In genomic region chr13:21323405-21323804, GRCm38 (mm10) we compare ENCODE assay signal across 11 mouse cellular contexts. TPM values are rescaled to one million over a fixed set of nuclear protein-coding genes. Genes with fewer than 3 reads are reported as not detected.
A peak's percentile ranks its signal among the peaks of the same experiment; 100 is the strongest.
DNase-seq lines count a peak whose midpoint lies in the region; ATAC-seq and TF ChIP-seq lines count a peak whose summit lies in the region.
"Had no signal": no experiment of that assay in that cellular context is flagged by ENCODE, and none has a peak within 500 bp of the region (broad histone marks: within the 10 kb centered on the region; RNA-seq: fewer than 3 reads in every experiment).

No protein-coding gene starts in this region.

- H3K4me3 ChIP-seq in intestine, embryonic 14.5 days (ENCODE audit: low read depth, low read length) = peak overlapping the region; percentile 25
- H3K4me3 ChIP-seq in intestine, postnatal 0 days (ENCODE audit: low read depth, low read length) = no peak overlapping the region
- H3K4me3 ChIP-seq in CH12.LX (replicated peaks in 1 of 3; ENCODE audit: low read depth in 2 of 3, low read length in 2 of 3, poor library complexity in 1 of 3) = peak overlapping the region in 1 of 3 experiments; percentile 58
- no peak overlapping the region for H3K4me3 ChIP-seq in embryonic facial prominence, embryonic 12.5 days
- H3K4me3 ChIP-seq in intestine, embryonic 15.5 days (replicated peaks) = no peak overlapping the region
- no peak overlapping the region for H3K4me3 ChIP-seq in cerebellum, adult 2 months (replicated peaks; ENCODE audit: insufficient read depth, low read depth, low read length)

- dilution Hi-C loops in CH12.LX (cut with MboI; ENCODE audit: extremely low pct_ligation_motif_present, extremely low pct_unique_long_range_greater_than_20kb, low sequenced_read_pairs) = no loop called here

- TF ChIP-seq RAD21 in CH12.LX (IDR thresholded peaks at IDR 0.05; ENCODE audit: low read depth, low read length) = no peak

- TF ChIP-seq CTCF in intestine, postnatal 0 days (IDR thresholded peaks at IDR 0.05; ENCODE audit: low read depth) = no peak
- no peak for TF ChIP-seq CTCF in CH12.LX (conservative IDR thresholded peaks at IDR 0.05 in 1 of 2, IDR thresholded peaks at IDR 0.05 in 1 of 2; ENCODE audit: low read depth in 2 of 2, low read length in 2 of 2)
- TF ChIP-seq CTCF in cerebellum, adult 2 months (IDR thresholded peaks at IDR 0.05; ENCODE audit: borderline replicate concordance, insufficient read depth, low read depth, low read length) = no peak

- no peak for DNase-seq in intestine, embryonic 14.5 days (ENCODE audit: low spot score)
- DNase-seq in CH12.LX (ENCODE audit: extremely low read depth) = no peak
- no peak for DNase-seq in cerebellum, postnatal 10 days
- DNase-seq in cerebellum, adult 2 months = no peak
- DNase-seq in frontal cortex, postnatal 36 days (ENCODE audit: low spot score in 2 of 2) = no peak
- DNase-seq: lung, postnatal 10 days had no signal

- TF ChIP-seq EP300 in CH12.LX (IDR thresholded peaks at IDR 0.05; ENCODE audit: low read length) = no peak

- no peak overlapping the region for H3K27ac ChIP-seq in intestine, embryonic 14.5 days (ENCODE audit: low read depth)
- no peak overlapping the region for H3K27ac ChIP-seq in intestine, postnatal 0 days (ENCODE audit: low read depth, low read length)
- no peak overlapping the region for H3K27ac ChIP-seq in CH12.LX (ENCODE audit: insufficient read depth, low read depth)
- H3K27ac ChIP-seq in embryonic facial prominence, embryonic 12.5 days = no peak overlapping the region
- no peak overlapping the region for H3K27ac ChIP-seq in intestine, embryonic 15.5 days
- no peak overlapping the region for H3K27ac ChIP-seq in cerebellum, adult 2 months (ENCODE audit: insufficient read depth, low read length)

- no peak overlapping the region for H3K9ac ChIP-seq in intestine, embryonic 14.5 days (ENCODE audit: low read length)
- H3K9ac ChIP-seq in intestine, postnatal 0 days (ENCODE audit: low read depth, low read length) = no peak overlapping the region
- H3K9ac ChIP-seq in CH12.LX (ENCODE audit: insufficient read depth, low read depth) = no peak overlapping the region
- no peak overlapping the region for H3K9ac ChIP-seq in embryonic facial prominence, embryonic 12.5 days
- no peak overlapping the region for H3K9ac ChIP-seq in intestine, embryonic 15.5 days

- H3K4me1 ChIP-seq in intestine, embryonic 14.5 days (replicated peaks; ENCODE audit: control insufficient read depth, insufficient read depth, low read length) = peaks cover 13% of the 10 kb centered on the region; the same call in 1 of the 2 replicates
- H3K4me1 ChIP-seq in intestine, postnatal 0 days (replicated peaks; ENCODE audit: control insufficient read depth, insufficient read depth, low read length) = 0 out of 2 replicates have a peak, but pooled peaks cover 4% of the 10 kb centered on the region
- H3K4me1 ChIP-seq in CH12.LX (ENCODE audit: control insufficient read depth in 1 of 2, insufficient read depth in 2 of 2) = peaks cover 0 to 27% of the 10 kb centered on the region in 2 experiments; a peak in 2 of 4 replicates
- H3K4me1 ChIP-seq in embryonic facial prominence, embryonic 12.5 days = 0 out of 2 replicates have a peak, but pooled peaks cover 4% of the 10 kb centered on the region
- H3K4me1 ChIP-seq in intestine, embryonic 15.5 days (replicated peaks) = no peaks in the 10 kb centered on the region
- H3K4me1 ChIP-seq in cerebellum, adult 2 months (ENCODE audit: control insufficient read depth, insufficient read depth, low read length) = no peaks in the 10 kb centered on the region; the same call in 1 of the 2 replicates

- TF ChIP-seq POLR2A in CH12.LX (IDR thresholded peaks at IDR 0.05; ENCODE audit: low read depth, low read length) = no peak
- TF ChIP-seq POLR2A in cerebellum, adult 2 months (IDR thresholded peaks at IDR 0.05; ENCODE audit: borderline replicate concordance, insufficient read depth, low read length) = no peak

- in situ Hi-C loops in CH12.LX (cut with MboI; ENCODE audit: low pct_ligation_motif_present, low pct_unique_long_range_greater_than_20kb, low sequenced_read_pairs) = no loop called here

- H3K4me2 ChIP-seq in intestine, embryonic 14.5 days (ENCODE audit: low read length) = peak overlapping the region; percentile 52
- H3K4me2 ChIP-seq in intestine, postnatal 0 days (replicated peaks; ENCODE audit: low read depth) = no peak overlapping the region; the same call in 1 of the 2 replicates
- H3K4me2 ChIP-seq in CH12.LX (ENCODE audit: insufficient read depth, low read depth, poor library complexity, severe bottlenecking) = peak overlapping the region; percentile 93
- peak overlapping the region; percentile 45 for H3K4me2 ChIP-seq in embryonic facial prominence, embryonic 12.5 days (replicated peaks)
- peak overlapping the region; percentile 59; the same call in 1 of the 2 replicates for H3K4me2 ChIP-seq in intestine, embryonic 15.5 days (replicated peaks)

- no peaks in the 10 kb centered on the region for H3K9me3 ChIP-seq in intestine, embryonic 14.5 days (ENCODE audit: control insufficient read depth, low read length)
- H3K9me3 ChIP-seq in intestine, postnatal 0 days (ENCODE audit: control insufficient read depth) = no peaks in the 10 kb centered on the region
- H3K9me3 ChIP-seq in CH12.LX (replicated peaks; ENCODE audit: low read length) = no peaks in the 10 kb centered on the region
- no peaks in the 10 kb centered on the region for H3K9me3 ChIP-seq in embryonic facial prominence, embryonic 12.5 days
- no peaks in the 10 kb centered on the region for H3K9me3 ChIP-seq in intestine, embryonic 15.5 days

- H3K79me2 ChIP-seq in CH12.LX (replicated peaks; ENCODE audit: control insufficient read depth, extremely low read depth, insufficient read depth, poor library complexity, severe bottlenecking) = no peaks in the 10 kb centered on the region

- no peak for ATAC-seq in intestine, embryonic 14.5 days (replicated peaks; ENCODE audit: low FRiP score, low TSS enrichment, low read depth)
- ATAC-seq in intestine, postnatal 0 days = no peak
- no peak for ATAC-seq in embryonic facial prominence, embryonic 12.5 days (ENCODE audit: insufficient number of reproducible peaks, insufficient read depth, low FRiP score, low TSS enrichment)
- no peak for ATAC-seq in intestine, embryonic 15.5 days

- 72% methylated on average over 6 of the region's 6 CpGs for WGBS in intestine, embryonic 14.5 days
- WGBS in intestine, postnatal 0 days = 65% methylated on average over 6 of the region's 6 CpGs
- WGBS in embryonic facial prominence, embryonic 12.5 days = 72% methylated on average over 6 of the region's 6 CpGs
- 70% methylated on average over 6 of the region's 6 CpGs for WGBS in intestine, embryonic 15.5 days
- WGBS in cerebellum, adult 2 months = 71% methylated on average over 6 of the region's 6 CpGs

- H3K27me3 ChIP-seq in intestine, embryonic 14.5 days (replicated peaks; ENCODE audit: control insufficient read depth, insufficient read depth, low read length) = no peaks in the 10 kb centered on the region
- H3K27me3 ChIP-seq in intestine, postnatal 0 days (replicated peaks; ENCODE audit: control insufficient read depth, insufficient read depth, low read length) = no peaks in the 10 kb centered on the region
- H3K27me3 ChIP-seq in CH12.LX (replicated peaks) = peaks cover 11% of the 10 kb centered on the region
- H3K27me3 ChIP-seq in embryonic facial prominence, embryonic 12.5 days = 0 out of 2 replicates have a peak, but pooled peaks cover 6% of the 10 kb centered on the region
- H3K27me3 ChIP-seq in intestine, embryonic 15.5 days (replicated peaks) = no peaks in the 10 kb centered on the region
- H3K27me3 ChIP-seq in cerebellum, adult 2 months (ENCODE audit: control insufficient read depth, insufficient read depth, low read length) = no peaks in the 10 kb centered on the region; the same call in 1 of the 2 replicates

- H3K36me3 ChIP-seq in intestine, embryonic 14.5 days (ENCODE audit: control insufficient read depth, insufficient read depth, low read length) = no peaks in the 10 kb centered on the region
- H3K36me3 ChIP-seq in intestine, postnatal 0 days (ENCODE audit: control insufficient read depth, insufficient read depth) = no peaks in the 10 kb centered on the region
- H3K36me3 ChIP-seq in CH12.LX (replicated peaks in 1 of 2; ENCODE audit: control insufficient read depth in 1 of 2, insufficient read depth in 1 of 2, low read length in 1 of 2) = no peaks in the 10 kb centered on the region
- no peaks in the 10 kb centered on the region for H3K36me3 ChIP-seq in embryonic facial prominence, embryonic 12.5 days
- H3K36me3 ChIP-seq in intestine, embryonic 15.5 days = no peaks in the 10 kb centered on the region

RNA-seq across cellular contexts. Expression of gene Gpx6, which starts 11.5 kb away (rescaled TPM):
- 0.43 TPM in 1 of 2 replicates, not detected in the other for polyA plus RNA-seq in intestine, embryonic 14.5 days (2014; fragmentation: Nextera tagmentation; extraction: Ambion mirVana)
- not detected in 2 replicates for polyA plus RNA-seq in intestine, postnatal 0 days (2015; fragmentation: Nextera tagmentation; extraction: Ambion mirVana)
- 0.29 TPM in 1 of 2 replicates, not detected in the other for total RNA-seq in CH12.LX (2012; rRNA removed)
- total RNA-seq in CH12.LX (2014; rRNA removed) = 1.3 and 1.4 TPM in 2 replicates
- polyA plus RNA-seq in CH12.LX (2012; ENCODE audit: insufficient read length, low read depth) = 1.2 and 2.2 TPM in 2 replicates
- polyA plus RNA-seq in embryonic facial prominence, embryonic 12.5 days (2016; fragmentation: Nextera tagmentation; extraction: Ambion mirVana) = 0.13 and 0.55 TPM in 2 replicates
- not detected in 2 replicates for polyA plus RNA-seq in intestine, embryonic 15.5 days (2015; fragmentation: Nextera tagmentation; extraction: Ambion mirVana)
- 0.25 and 0.33 TPM in 2 replicates for polyA plus RNA-seq in cerebellum, adult 2 months (2012; rRNA removed)
- polyA plus RNA-seq: brain, embryonic 14.5 days had no signal

RNA-seq across cellular contexts. Expression of gene Olfr1367, which starts 23.3 kb away (rescaled TPM):
- not detected in 2 replicates for polyA plus RNA-seq in intestine, embryonic 14.5 days (2014; fragmentation: Nextera tagmentation; extraction: Ambion mirVana)
- polyA plus RNA-seq in intestine, postnatal 0 days (2015; fragmentation: Nextera tagmentation; extraction: Ambion mirVana) = not detected in 2 replicates
- not detected in 2 replicates for total RNA-seq in CH12.LX (2012; rRNA removed)
- total RNA-seq in CH12.LX (2014; rRNA removed) = not detected in 2 replicates
- not detected in 2 replicates for polyA plus RNA-seq in CH12.LX (2012; ENCODE audit: insufficient read length, low read depth)
- polyA plus RNA-seq in embryonic facial prominence, embryonic 12.5 days (2016; fragmentation: Nextera tagmentation; extraction: Ambion mirVana) = not detected in 2 replicates
- polyA plus RNA-seq in intestine, embryonic 15.5 days (2015; fragmentation: Nextera tagmentation; extraction: Ambion mirVana) = not detected in 2 replicates
- polyA plus RNA-seq in cerebellum, adult 2 months (2012; rRNA removed) = not detected in 2 replicates
- polyA plus RNA-seq: brain, embryonic 14.5 days; testis, adult 2 months had no signal

RNA-seq across cellular contexts. Expression of gene Gpx5, which starts 30.9 kb away (rescaled TPM):
- polyA plus RNA-seq in intestine, embryonic 14.5 days (2014; fragmentation: Nextera tagmentation; extraction: Ambion mirVana) = not detected in 2 replicates
- polyA plus RNA-seq in intestine, postnatal 0 days (2015; fragmentation: Nextera tagmentation; extraction: Ambion mirVana) = not detected in 2 replicates
- not detected in 2 replicates for total RNA-seq in CH12.LX (2012; rRNA removed)
- total RNA-seq in CH12.LX (2014; rRNA removed) = not detected in 2 replicates
- not detected in 2 replicates for polyA plus RNA-seq in CH12.LX (2012; ENCODE audit: insufficient read length, low read depth)
- polyA plus RNA-seq in embryonic facial prominence, embryonic 12.5 days (2016; fragmentation: Nextera tagmentation; extraction: Ambion mirVana) = not detected in 2 replicates
- not detected in 2 replicates for polyA plus RNA-seq in intestine, embryonic 15.5 days (2015; fragmentation: Nextera tagmentation; extraction: Ambion mirVana)
- not detected in 2 replicates for polyA plus RNA-seq in cerebellum, adult 2 months (2012; rRNA removed)
- polyA plus RNA-seq: testis, adult 2 months had no signal

RNA-seq across cellular contexts. Expression of gene Zscan12, which starts 39.2 kb away (rescaled TPM):
- polyA plus RNA-seq in intestine, embryonic 14.5 days (2014; fragmentation: Nextera tagmentation; extraction: Ambion mirVana) = 10.1 and 12.7 TPM in 2 replicates
- polyA plus RNA-seq in intestine, postnatal 0 days (2015; fragmentation: Nextera tagmentation; extraction: Ambion mirVana) = 3.5 and 3.9 TPM in 2 replicates
- total RNA-seq in CH12.LX (2012; rRNA removed) (9.9 and 10.2 TPM in 2 replicates), CH12.LX (2014; rRNA removed) (14.7 and 15.1 TPM in 2 replicates)
- 10.6 and 10.7 TPM in 2 replicates for polyA plus RNA-seq in CH12.LX (2012; ENCODE audit: insufficient read length, low read depth)
- 17.4 and 19.2 TPM in 2 replicates for polyA plus RNA-seq in embryonic facial prominence, embryonic 12.5 days (2016; fragmentation: Nextera tagmentation; extraction: Ambion mirVana)
- polyA plus RNA-seq in intestine, embryonic 15.5 days (2015; fragmentation: Nextera tagmentation; extraction: Ambion mirVana) = 8.6 and 8.7 TPM in 2 replicates
- 6.5 and 6.7 TPM in 2 replicates for polyA plus RNA-seq in cerebellum, adult 2 months (2012; rRNA removed)
